Mouse (Mus musculus) hindbrain, embryonic 14.5 days (tissue): ENCODE results near the gene Zfp318. TPM values are rescaled to one million over a fixed set of nuclear protein-coding genes. Genes with fewer than 3 reads are reported as not detected.

Source experiments
- ATAC-seq: fragments of 200-750 bp; cut with Nextera tagmentation; 2 replicates; pipeline ENCODE4 v1.8.0; 2017; ENCODE audit warnings: moderate number of reproducible peaks, mild to moderate bottlenecking, moderate TSS enrichment, moderate library complexity; ENCODE audit not compliant: low FRiP score
- DNase-seq: peaks from one replicate; pipeline ENCODE4 v3.0.0-alpha.2; 2015; ENCODE audit warnings: low spot score
- H3K27ac ChIP-seq: fragments of 300-500 bp; sonication (generic); 2 replicates; pipeline ENCODE4 v1.5.1; 2014; ENCODE audit warnings: mild to moderate bottlenecking, moderate library complexity
- H3K27me3 ChIP-seq: fragments of 300-500 bp; sonication (generic); 2 replicates; pipeline ENCODE4 v1.6.1; 2014; ENCODE audit warnings: mild to moderate bottlenecking, low read length, mixed read lengths; ENCODE audit not compliant: control insufficient read depth, insufficient read depth
- H3K36me3 ChIP-seq: fragments of 300-500 bp; sonication (generic); replicated peaks from 2 replicates; pipeline ENCODE4 v1.6.1; 2014; ENCODE audit not compliant: control insufficient read depth, insufficient read depth
- H3K4me1 ChIP-seq: fragments of 300-500 bp; sonication (generic); replicated peaks from 2 replicates; pipeline ENCODE4 v1.6.1; 2014; ENCODE audit warnings: antibody characterized with exemption, low read length, mixed read lengths; ENCODE audit not compliant: control insufficient read depth, insufficient read depth
- H3K4me2 ChIP-seq: fragments of 300-500 bp; sonication (generic); replicated peaks from 2 replicates; pipeline ENCODE4 v1.6.1; 2014; ENCODE audit warnings: mild to moderate bottlenecking, moderate library complexity
- H3K4me3 ChIP-seq: fragments of 300-500 bp; sonication (generic); replicated peaks from 2 replicates; pipeline ENCODE4 v1.5.1; 2014; ENCODE audit warnings: mild to moderate bottlenecking, low read length
- H3K9ac ChIP-seq: fragments of 300-500 bp; sonication (generic); 2 replicates; pipeline ENCODE4 v1.6.1; 2014
- H3K9me3 ChIP-seq: fragments of 300-500 bp; sonication (generic); 2 replicates; pipeline ENCODE4 v1.6.1; 2016; ENCODE audit warnings: low read length; ENCODE audit not compliant: control insufficient read depth
- WGBS: fragments of 180-500 bp; shearing (Covaris S2); extraction: QIAGEN DNeasy Blood & Tissue Kit; methylation state at CpG from one replicate; pipeline ENCODE4 v1.1.7; 2014; 5-methylcytosine and 5-hydroxymethylcytosine counted together
- polyA plus RNA-seq: library from polyadenylated mRNA; unstranded; fragments of >200 nt; fragmentation: Nextera tagmentation; extraction: Ambion mirVana; gene quantifications from 2 replicates; pipeline ENCODE4 v1.2.1, GENCODE M21; 2014

Zfp318 gene
- polyA plus RNA-seq = 29.7 and 31.5 TPM in 2 replicates

GRCm38 (mm10) chr17:46383294-46384060 lies at the start of gene Zfp318:
TSS of gene Zfp318 (plus strand) at chr17:46383731.
- ATAC-seq = peak; percentile 97

GRCm38 (mm10) chr17:46336475-46336874 lies 47.1 kb upstream of the Zfp318 start:
- H3K27me3 ChIP-seq = no peaks in the 10 kb centered on the region
- H3K4me2 ChIP-seq = no peak overlapping the region
- no peak overlapping the region for H3K27ac ChIP-seq
- 26% methylated on average over 5 of the region's 5 CpGs for WGBS
- no peak overlapping the region for H3K9ac ChIP-seq
- H3K4me3 ChIP-seq = no peak overlapping the region
- peak; percentile 26 for DNase-seq
- H3K9me3 ChIP-seq = no peaks in the 10 kb centered on the region
- H3K4me1 ChIP-seq = no peaks in the 10 kb centered on the region
- ATAC-seq = no peak
- H3K36me3 ChIP-seq = no peaks in the 10 kb centered on the region

More at GRCm38 (mm10) chr17:46383294-46384060, at the start of gene Zfp318:
- Histone ChIP-seq H3K4me1 (peaks cover 15% of the 10 kb centered on the region), H3K4me3 (peak within 1 kb of the TSS; percentile 84), H3K4me2 (peak within 1 kb of the TSS; percentile 81), H3K9ac (peak within 1 kb of the TSS; percentile 91), H3K36me3 (peaks cover 18% of the 10 kb centered on the region), H3K27me3 (no peaks in the 10 kb centered on the region), H3K9me3 (no peaks in the 10 kb centered on the region), H3K27ac (peak within 1 kb of the TSS; percentile 93)
- peak; percentile 92 for DNase-seq
- under 1% methylated on average over 91 of the region's 105 CpGs for WGBS

GRCm38 (mm10) chr17:46341208-46341607 lies 42.3 kb upstream of the Zfp318 start:
- H3K9me3 ChIP-seq = no peaks in the 10 kb centered on the region
- no peak overlapping the region for H3K4me2 ChIP-seq
- H3K27me3 ChIP-seq = no peaks in the 10 kb centered on the region
- no peak overlapping the region for H3K27ac ChIP-seq
- 84% methylated on average over 7 of the region's 7 CpGs for WGBS
- no peaks in the 10 kb centered on the region for H3K4me1 ChIP-seq
- DNase-seq (no peak), ATAC-seq (no peak)
- no peak overlapping the region for H3K9ac ChIP-seq
- H3K36me3 ChIP-seq = no peaks in the 10 kb centered on the region
- H3K4me3 ChIP-seq = no peak overlapping the region

- no peaks in the 10 kb centered on the region for H3K4me1 ChIP-seq
- no peak overlapping the region for H3K9ac ChIP-seq
- WGBS = 90% methylated on average over 8 of the region's 8 CpGs
- H3K27me3 ChIP-seq = no peaks in the 10 kb centered on the region
- no peaks in the 10 kb centered on the region for H3K9me3 ChIP-seq
- ATAC-seq = no peak
- H3K36me3 ChIP-seq = no peaks in the 10 kb centered on the region
- H3K27ac ChIP-seq = no peak overlapping the region
- no peak overlapping the region for H3K4me2 ChIP-seq
- no peak overlapping the region for H3K4me3 ChIP-seq
- no peak for DNase-seq
Observed at GRCm38 (mm10) chr17:46351026-46351700, 32.4 kb upstream of the Zfp318 start.

- ATAC-seq = no peak
- H3K27me3 ChIP-seq = no peaks in the 10 kb centered on the region
- no peak overlapping the region for H3K4me3 ChIP-seq
- no peak overlapping the region for H3K27ac ChIP-seq
- H3K4me1 ChIP-seq = no peaks in the 10 kb centered on the region
- no peak for DNase-seq
- no peaks in the 10 kb centered on the region for H3K36me3 ChIP-seq
- no peaks in the 10 kb centered on the region for H3K9me3 ChIP-seq
- no peak overlapping the region for H3K4me2 ChIP-seq
- H3K9ac ChIP-seq = no peak overlapping the region
- 81% methylated on average over 3 of the region's 3 CpGs for WGBS
Observed at GRCm38 (mm10) chr17:46371783-46372182, 11.7 kb upstream of the Zfp318 start.

GRCm38 (mm10) chr17:46378564-46378963 lies 5.0 kb upstream of the Zfp318 start:
- Histone ChIP-seq H3K9me3 (no peaks in the 10 kb centered on the region), H3K27ac (no peak overlapping the region), H3K27me3 (no peaks in the 10 kb centered on the region), H3K4me1 (no peaks in the 10 kb centered on the region), H3K4me2 (no peak overlapping the region), H3K36me3 (no peaks in the 10 kb centered on the region), H3K4me3 (no peak overlapping the region), H3K9ac (no peak overlapping the region)
- DNase-seq (no peak), ATAC-seq (no peak)
- 86% methylated on average over 3 of the region's 3 CpGs for WGBS

- Histone ChIP-seq H3K4me1 (peaks cover 15% of the 10 kb centered on the region), H3K36me3 (peaks cover 25% of the 10 kb centered on the region), H3K27ac (peak overlapping the region; percentile 93), H3K4me2 (peak overlapping the region; percentile 81), H3K9ac (peak overlapping the region; percentile 91), H3K4me3 (peak overlapping the region; percentile 84), H3K9me3 (no peaks in the 10 kb centered on the region), H3K27me3 (no peaks in the 10 kb centered on the region)
- DNase-seq = peak; percentile 41
- ATAC-seq = peak; percentile 19; the same call in 1 of the 2 replicates
- 1% methylated on average over 65 of the region's 70 CpGs for WGBS
Observed at GRCm38 (mm10) chr17:46384061-46384801, 700 bp downstream of the Zfp318 start.

- Histone ChIP-seq H3K4me2 (no peak overlapping the region), H3K9ac (no peak overlapping the region), H3K4me1 (peaks cover 15% of the 10 kb centered on the region), H3K4me3 (no peak overlapping the region), H3K9me3 (no peaks in the 10 kb centered on the region), H3K27me3 (no peaks in the 10 kb centered on the region), H3K27ac (no peak overlapping the region), H3K36me3 (peaks cover 48% of the 10 kb centered on the region)
- DNase-seq (no peak), ATAC-seq (no peak)
- WGBS = 83% methylated on average over 3 of the region's 3 CpGs
Observed at GRCm38 (mm10) chr17:46388200-46388599, 4.7 kb downstream of the Zfp318 start.

GRCm38 (mm10) chr17:46393012-46393411 lies 9.5 kb downstream of the Zfp318 start:
- WGBS = 42% methylated on average over 2 of the region's 2 CpGs
- DNase-seq = peak; percentile 71
- Histone ChIP-seq H3K36me3 (peaks cover 78% of the 10 kb centered on the region), H3K4me1 (no peaks in the 10 kb centered on the region), H3K27me3 (no peaks in the 10 kb centered on the region), H3K9ac (no peak overlapping the region), H3K4me3 (no peak overlapping the region), H3K27ac (no peak overlapping the region), H3K4me2 (no peak overlapping the region), H3K9me3 (no peaks in the 10 kb centered on the region)
- no peak for ATAC-seq
